Mouse (Mus musculus) CH12.LX (cell line): ENCODE measurements around the gene Aste1. TPM values are rescaled to one million over a fixed set of nuclear protein-coding genes. Genes with fewer than 3 reads are reported as not detected.

Experiments used
- DNase-seq: peaks from one replicate; pipeline ENCODE4 v3.0.0-alpha.2; 2013; ENCODE audit errors: extremely low read depth
- H3K27ac ChIP-seq: 2 replicates; pipeline ENCODE4 v1.5.1; 2012; ENCODE audit warnings: low read depth, mild to moderate bottlenecking, control low read depth, moderate library complexity; ENCODE audit not compliant: insufficient read depth
- H3K27me3 ChIP-seq: replicated peaks from 2 replicates; pipeline ENCODE3; 2012; ENCODE audit warnings: inconsistent platforms
- H3K36me3 ChIP-seq, 2 experiments: replicated peaks in 1 of 2; 2 replicates each; pipeline versions ENCODE3 to v1.6.1; 2012; ENCODE audit warnings: inconsistent platforms in 1 of 2, low read length in 1 of 2, mild to moderate bottlenecking in 1 of 2, mixed read lengths in 1 of 2, moderate library complexity in 1 of 2; ENCODE audit not compliant: control insufficient read depth in 1 of 2, insufficient read depth in 1 of 2
- H3K4me1 ChIP-seq, 2 experiments: 2 replicates each; pipeline ENCODE4 v1.6.1; 2012; ENCODE audit warnings: inconsistent platforms in 1 of 2, moderate library complexity in 1 of 2; ENCODE audit not compliant: insufficient read depth in 2 of 2, control insufficient read depth in 1 of 2
- H3K4me2 ChIP-seq: 2 replicates; pipeline ENCODE4 v1.6.1; 2012; ENCODE audit warnings: low read depth, mild to moderate bottlenecking, control low read depth; ENCODE audit not compliant: poor library complexity, insufficient read depth, severe bottlenecking
- H3K4me3 ChIP-seq, 3 experiments: fragments of 150-350 bp in 1 of 3; sonication (generic) in 1 of 3; replicated peaks in 1 of 3; 2 replicates each; pipeline versions ENCODE3 to v1.5.1; 2011 to 2012; ENCODE audit warnings: low read depth in 2 of 3, low read length in 2 of 3, mild to moderate bottlenecking in 2 of 3, moderate library complexity in 2 of 3, control low read depth in 1 of 3, improper control_type of control experiment in 1 of 3, inconsistent platforms in 1 of 3, mixed read lengths in 1 of 3; ENCODE audit not compliant: poor library complexity in 1 of 3
- H3K79me2 ChIP-seq: replicated peaks from 2 replicates; pipeline ENCODE4 v1.6.1; 2012; ENCODE audit warnings: mild to moderate bottlenecking, moderate library complexity; ENCODE audit not compliant: control insufficient read depth, poor library complexity, insufficient read depth, severe bottlenecking; ENCODE audit errors: extremely low read depth
- H3K9ac ChIP-seq: 2 replicates; pipeline ENCODE4 v1.6.1; 2012; ENCODE audit warnings: low read depth, mild to moderate bottlenecking, control low read depth, moderate library complexity; ENCODE audit not compliant: insufficient read depth
- H3K9me3 ChIP-seq: replicated peaks from 2 replicates; pipeline ENCODE3; 2012; ENCODE audit warnings: low read length, inconsistent platforms, mixed read lengths
- BHLHE40 ChIP-seq: IDR thresholded peaks from 2 replicates; pipeline ENCODE4 v1.6.1; 2011; ENCODE audit warnings: mild to moderate bottlenecking, low read depth, low read length, improper control_type of control experiment
- CHD2 ChIP-seq: IDR thresholded peaks from 2 replicates; pipeline ENCODE4 v1.6.1; 2011; ENCODE audit warnings: low read length, improper control_type of control experiment
- E2F4 ChIP-seq: IDR thresholded peaks from 2 replicates; pipeline ENCODE4 v1.6.1; 2011; ENCODE audit warnings: low read depth, low read length, improper control_type of control experiment; ENCODE audit not compliant: insufficient replicate concordance
- ELF1 ChIP-seq: IDR thresholded peaks from 2 replicates; pipeline ENCODE4 v1.6.1; 2014; ENCODE audit warnings: low read depth, mild to moderate bottlenecking, inconsistent platforms, low read length, improper control_type of control experiment
- EP300 ChIP-seq: IDR thresholded peaks from 2 replicates; pipeline ENCODE4 v1.6.1; 2011; ENCODE audit warnings: low read length, improper control_type of control experiment
- ETS1 ChIP-seq: conservative IDR thresholded peaks from 2 replicates; pipeline ENCODE4 v1.6.1; 2012; ENCODE audit warnings: low read depth, mild to moderate bottlenecking, inconsistent platforms, low read length, improper control_type of control experiment, moderate library complexity
- GABPA ChIP-seq: IDR thresholded peaks from 2 replicates; pipeline ENCODE4 v1.6.1; 2012; ENCODE audit warnings: low read depth, low read length, improper control_type of control experiment, inconsistent platforms; ENCODE audit not compliant: insufficient replicate concordance
- IRF4 ChIP-seq: IDR thresholded peaks from 2 replicates; pipeline ENCODE4 v1.6.1; 2014; ENCODE audit warnings: low read depth, mild to moderate bottlenecking, inconsistent platforms, low read length, improper control_type of control experiment
- JUN ChIP-seq: IDR thresholded peaks from 2 replicates; pipeline ENCODE4 v1.6.1; 2011; ENCODE audit warnings: low read depth, mild to moderate bottlenecking, low read length, improper control_type of control experiment, moderate library complexity; ENCODE audit not compliant: insufficient read depth
- JUND ChIP-seq: conservative IDR thresholded peaks from 2 replicates; pipeline ENCODE4 v1.6.1; 2011; ENCODE audit warnings: low read depth, low read length, improper control_type of control experiment
- MAFK ChIP-seq: IDR thresholded peaks from 2 replicates; pipeline ENCODE4 v1.6.1; 2011; ENCODE audit warnings: low read length, improper control_type of control experiment; ENCODE audit not compliant: insufficient replicate concordance
- MAX ChIP-seq: IDR thresholded peaks from 2 replicates; pipeline ENCODE4 v1.6.1; 2011; ENCODE audit warnings: low read length, improper control_type of control experiment
- MEF2A ChIP-seq: IDR thresholded peaks from 2 replicates; pipeline ENCODE4 v1.6.1; 2014; ENCODE audit warnings: low read depth, mild to moderate bottlenecking, inconsistent platforms, low read length, improper control_type of control experiment, borderline replicate concordance
- MXI1 ChIP-seq: IDR thresholded peaks from 2 replicates; pipeline ENCODE4 v1.6.1; 2011; ENCODE audit warnings: mild to moderate bottlenecking, low read depth, low read length, improper control_type of control experiment
- MYC ChIP-seq: IDR thresholded peaks from 2 replicates; pipeline ENCODE4 v1.6.1; 2011; ENCODE audit warnings: low read depth, mild to moderate bottlenecking, improper control_type of control experiment, low read length
- POLR2A ChIP-seq: IDR thresholded peaks from 2 replicates; pipeline ENCODE4 v1.6.1; 2011; ENCODE audit warnings: low read depth, mild to moderate bottlenecking, improper control_type of control experiment, low read length
- POLR2AphosphoS2 ChIP-seq: IDR thresholded peaks from 2 replicates; pipeline ENCODE4 v1.6.1; 2011; ENCODE audit warnings: low read depth, low read length, improper control_type of control experiment
- RAD21 ChIP-seq: IDR thresholded peaks from 2 replicates; pipeline ENCODE4 v1.6.1; 2011; ENCODE audit warnings: low read depth, mild to moderate bottlenecking, low read length, improper control_type of control experiment, moderate library complexity
- TCF12 ChIP-seq: IDR thresholded peaks from 2 replicates; pipeline ENCODE4 v1.6.1; 2014; ENCODE audit warnings: low read depth, mild to moderate bottlenecking, inconsistent platforms, low read length, improper control_type of control experiment
- USF2 ChIP-seq: conservative IDR thresholded peaks from 2 replicates; pipeline ENCODE4 v1.6.1; 2011; ENCODE audit warnings: low read depth, low read length, improper control_type of control experiment
- ZC3H11A ChIP-seq: IDR thresholded peaks from 2 replicates; pipeline ENCODE4 v1.6.1; 2012; ENCODE audit warnings: low read depth, mild to moderate bottlenecking, inconsistent platforms, low read length, improper control_type of control experiment
- dilution Hi-C: fragments of 300-500 bp; cut with MboI; formaldehyde crosslinking; loops from 2 replicates; pipeline ENCODE4 v1.14.3; 2020; ENCODE audit warnings: low sequenced_read_pairs; ENCODE audit not compliant: extremely low pct_unique_long_range_greater_than_20kb, extremely low pct_ligation_motif_present
- in situ Hi-C: fragments of 300-500 bp; cut with MboI; formaldehyde crosslinking; loops from 3 replicates; pipeline ENCODE4 v1.14.3; 2019; ENCODE audit warnings: low sequenced_read_pairs, low pct_ligation_motif_present, low pct_unique_long_range_greater_than_20kb, mixed read lengths
- polyA plus RNA-seq: library from polyadenylated mRNA; unstranded; fragments of >175 nt; gene quantifications from 2 replicates; pipeline ENCODE4 v1.2.1, GENCODE M21; 2012; ENCODE audit warnings: low read depth; ENCODE audit not compliant: insufficient read length
- total RNA-seq, 2 experiments: library from RNA; depleted of rRNA; stranded (reverse); fragments of 300-350 nt in 1 of 2; fragments of >200 nt in 1 of 2; gene quantifications; 2 replicates each; pipeline ENCODE4 v1.2.3; 2012 to 2014

Gene Aste1
- total and polyA plus RNA-seq, 3 experiments: 8.9 to 13.9 (median 13.4) TPM

GRCm38 (mm10) chr9:105368605-105369004 is 26.6 kb upstream of the Aste1 start:
- dilution Hi-C loops (no loop called here), in situ Hi-C loops (loop anchor here (10.0 kb wide), 1 partner anchor 64 kb away; no protein-coding TSS in a partner anchor)
- H3K4me3 ChIP-seq: no peak overlapping the region
- no peaks in the 10 kb centered on the region for H3K27me3 ChIP-seq
- H3K4me1 ChIP-seq: peaks cover 34 to 52% of the 10 kb centered on the region in 2 experiments
- H3K27ac ChIP-seq: peak overlapping the region; percentile 91
- H3K9ac ChIP-seq: peak overlapping the region; percentile 61; the same call in 1 of the 2 replicates
- DNase-seq: peak; percentile 91
- no peaks in the 10 kb centered on the region for H3K36me3 ChIP-seq
- no peak for TF ChIP-seq GABPA
- peak; percentile 96 for TF ChIP-seq EP300
- no peak; the same call in 1 of the 2 replicates for TF ChIP-seq CHD2
- peak; percentile 23; the same call in 1 of the 2 replicates for TF ChIP-seq MAFK
- peak; percentile 100 for TF ChIP-seq JUND
- peak; percentile 96 for TF ChIP-seq IRF4
- peak; percentile 60 for TF ChIP-seq MAX
- peak; percentile 62 for TF ChIP-seq POLR2A
- peak; percentile 81 for TF ChIP-seq TCF12
- TF ChIP-seq RAD21: no peak; the same call in 1 of the 2 replicates
- peak; percentile 97 for TF ChIP-seq ETS1
- TF ChIP-seq ELF1: peak; percentile 82
- peak; percentile 77; the same call in 1 of the 2 replicates for TF ChIP-seq BHLHE40
- peak; percentile 98 for TF ChIP-seq MEF2A
- peak; percentile 100 for TF ChIP-seq JUN
- peak; percentile 92 for TF ChIP-seq MYC
- no peak for TF ChIP-seq USF2
- TF ChIP-seq, all 38 proteins: peak for 13
- Histone ChIP-seq H3K79me2 (no peaks in the 10 kb centered on the region), H3K9me3 (no peaks in the 10 kb centered on the region), H3K4me2 (peak overlapping the region; percentile 62)

GRCm38 (mm10) chr9:105374361-105374760 is 20.8 kb upstream of the Aste1 start:
- H3K27ac ChIP-seq: no peak overlapping the region
- no peak for DNase-seq
- TF ChIP-seq ZC3H11A (no peak), RAD21 (no peak), MXI1 (no peak), MEF2A (no peak), POLR2AphosphoS2 (no peak), E2F4 (no peak)
- H3K9me3 ChIP-seq: no peaks in the 10 kb centered on the region
- dilution Hi-C loops: no loop called here
- H3K4me1 ChIP-seq: peaks cover 8 to 18% of the 10 kb centered on the region in 2 experiments
- H3K4me2 ChIP-seq: no peak overlapping the region
- H3K9ac ChIP-seq: no peak overlapping the region
- no peak overlapping the region for H3K4me3 ChIP-seq
- no peaks in the 10 kb centered on the region for H3K27me3 ChIP-seq
- H3K36me3 ChIP-seq: no peaks in the 10 kb centered on the region
- no peaks in the 10 kb centered on the region for H3K79me2 ChIP-seq
- in situ Hi-C loops: no loop called here
